Mouse (Mus musculus) adrenal gland, postnatal 25 days (tissue): Measurements from ENCODE around the gene Dyrk1a. TPM values are rescaled to one million over a fixed set of nuclear protein-coding genes. Genes with fewer than 3 reads are reported as not detected.
"Not testable (repeated sequence)": the region's sequence is repeated elsewhere in the genome, so short reads cannot be mapped to it uniquely, and the experiment has no call there.

ENCODE experiments used
- DNase-seq: peaks from one replicate; pipeline ENCODE4 v3.0.0; 2021; ENCODE audit warnings: mixed read lengths
- total RNA-seq: library from RNA; stranded (reverse); gene quantifications from 2 replicates; pipeline ENCODE4 v1.2.3, GENCODE M21; 2021

Dyrk1a gene
- total RNA-seq, 1 experiment from 2014 or later: 76.4 TPM

DNA sequence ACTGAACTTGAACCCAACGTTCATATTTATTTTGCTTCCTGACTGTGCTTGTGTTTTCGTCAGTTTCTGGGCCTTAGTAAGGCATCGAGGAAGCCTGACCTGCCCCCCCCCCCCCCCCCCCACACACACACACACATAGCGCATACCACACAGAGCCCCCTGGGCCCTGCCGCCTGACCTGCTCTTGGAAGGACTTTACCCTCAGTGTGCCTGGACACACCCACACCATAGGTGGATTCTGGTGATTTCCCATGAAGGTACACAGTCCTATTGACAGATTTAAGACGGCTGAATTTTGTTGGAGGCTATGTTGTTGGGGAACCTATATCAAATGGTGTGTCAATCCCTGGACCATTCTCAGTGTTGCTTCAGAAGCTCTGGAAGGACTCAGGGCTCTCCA, 63.2 kb downstream of the Dyrk1a start:
- no peak for DNase-seq

DNA sequence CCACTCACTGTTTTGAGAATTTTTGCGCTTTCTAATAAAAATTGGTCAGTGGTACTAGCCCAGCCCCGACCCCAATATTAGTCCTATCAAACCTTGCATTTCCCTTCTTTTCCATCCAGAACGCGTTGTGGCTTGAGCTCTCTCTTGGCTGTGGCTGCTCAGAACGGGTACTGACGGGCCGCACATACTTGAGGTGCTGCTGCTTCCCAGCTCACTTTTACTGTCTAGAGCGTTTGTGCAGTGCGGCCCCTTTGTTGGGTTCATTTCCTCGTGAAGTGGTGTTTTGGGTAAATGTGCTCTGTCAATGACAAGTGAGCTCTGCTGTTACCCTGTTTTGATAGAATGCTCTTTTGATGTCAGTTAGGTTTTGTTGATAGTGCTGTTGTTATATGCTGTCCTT, 67.6 kb downstream of the Dyrk1a start:
- no peak for DNase-seq

DNA sequence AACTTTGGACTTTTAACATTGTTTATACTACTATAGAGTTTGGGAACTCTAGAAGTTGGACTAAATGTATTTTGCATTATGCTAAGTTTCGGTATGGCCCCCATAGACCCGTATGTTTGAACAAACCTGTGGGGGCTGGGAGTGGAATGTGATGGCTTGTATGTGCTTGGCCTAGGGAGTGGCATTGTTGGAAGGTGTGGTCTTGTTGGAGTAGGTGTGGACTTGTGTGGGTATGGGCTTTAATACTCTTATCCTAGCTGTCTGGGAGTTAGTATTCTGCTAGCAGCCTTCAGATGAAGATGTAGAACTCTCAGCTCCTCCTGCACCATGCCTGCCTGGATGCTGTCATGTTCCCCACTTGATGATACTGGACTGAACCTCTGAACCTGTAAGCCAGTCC, 72.0 kb downstream of the Dyrk1a start:
- no peak for DNase-seq

DNA sequence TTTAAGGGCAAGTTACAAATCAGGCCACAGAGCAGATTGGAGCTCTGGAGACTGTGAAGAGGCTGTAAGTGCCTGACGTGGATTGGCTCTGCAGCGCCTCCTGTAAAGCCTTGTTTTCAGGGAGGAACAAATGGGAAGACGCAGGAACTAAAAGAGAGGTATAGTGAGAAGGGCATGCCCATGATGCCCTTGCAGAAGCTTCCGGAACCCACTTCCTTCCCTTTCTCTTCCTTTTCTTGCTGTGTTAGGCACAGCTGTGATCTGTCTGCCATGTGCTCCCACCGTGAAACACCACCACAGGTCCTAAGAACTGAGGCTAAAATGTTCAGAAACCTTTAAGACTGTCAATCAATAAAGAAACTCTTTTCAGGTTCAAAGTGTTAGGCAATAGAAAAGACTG, 77.3 kb downstream of the Dyrk1a start:
- DNase-seq: no peak

DNA sequence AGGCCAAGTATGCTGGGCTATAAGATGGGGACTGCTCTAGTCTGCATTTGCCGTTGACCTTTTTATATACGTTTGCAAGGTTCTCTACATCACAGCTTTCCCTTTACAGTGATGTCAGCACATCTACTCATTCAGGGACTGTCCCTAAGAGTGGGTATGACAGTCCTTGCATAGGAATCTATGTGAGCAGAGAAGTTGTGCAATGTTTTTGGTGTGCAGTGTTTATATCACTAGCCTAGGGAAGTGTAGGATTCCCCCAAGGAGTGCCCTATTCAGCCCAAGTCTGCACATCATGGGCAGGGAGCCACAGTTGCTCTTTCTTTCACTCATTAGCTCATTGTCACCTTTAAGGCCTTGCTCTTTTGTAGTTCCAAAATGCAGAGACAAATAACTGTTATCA, 78.1 kb downstream of the Dyrk1a start:
- DNase-seq: no peak

DNA sequence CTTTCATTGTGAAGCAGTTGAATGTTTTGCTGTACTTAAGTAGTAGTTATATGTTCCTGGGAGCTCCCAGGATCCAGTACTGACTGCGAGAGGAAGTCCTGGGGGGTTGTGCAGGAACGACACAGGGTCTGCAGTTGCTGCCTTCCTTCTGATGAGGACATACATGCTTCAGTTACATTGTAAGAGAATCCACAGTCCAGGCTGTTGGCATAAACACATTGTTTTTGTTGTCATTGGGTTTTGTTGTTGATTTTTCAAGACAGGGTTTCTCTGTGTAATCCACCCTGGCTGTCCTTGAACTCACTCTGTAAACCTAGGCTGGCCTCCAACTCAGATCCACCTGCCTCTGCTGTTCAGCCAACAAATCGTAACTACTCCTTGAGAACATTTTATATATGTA, 80.1 kb downstream of the Dyrk1a start:
- DNase-seq: no peak

DNA sequence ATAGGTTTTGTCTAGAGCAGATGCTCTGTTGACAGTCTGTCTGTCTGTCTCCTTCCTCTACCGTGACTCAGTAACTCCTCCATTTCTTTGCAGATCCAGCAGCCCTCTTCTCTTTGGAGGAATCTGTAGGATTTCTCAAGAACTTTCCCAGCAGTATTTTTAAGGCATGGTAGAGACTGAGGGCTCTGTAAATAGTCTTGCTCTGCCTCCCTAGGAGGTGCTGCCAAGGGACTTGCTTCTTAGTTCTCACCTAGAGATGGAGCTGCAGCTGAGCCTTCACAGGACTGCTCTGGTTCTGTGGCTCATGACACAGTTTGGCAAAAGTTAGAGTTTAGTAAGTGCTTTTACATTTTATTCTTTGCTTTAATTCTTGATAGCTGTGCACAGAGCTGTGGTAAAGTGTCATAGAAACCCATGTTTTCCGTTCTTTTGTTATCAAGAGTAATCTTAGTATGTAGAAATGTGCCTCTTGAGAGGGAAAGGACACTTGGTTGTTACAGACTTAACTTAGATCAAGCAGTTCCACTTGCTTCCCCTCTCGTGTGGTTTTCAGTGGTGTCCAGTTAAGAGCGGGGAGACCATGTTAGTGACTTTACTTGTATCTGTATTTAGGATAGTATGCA, 82.4 kb downstream of the Dyrk1a start:
- DNase-seq: no peak

DNA sequence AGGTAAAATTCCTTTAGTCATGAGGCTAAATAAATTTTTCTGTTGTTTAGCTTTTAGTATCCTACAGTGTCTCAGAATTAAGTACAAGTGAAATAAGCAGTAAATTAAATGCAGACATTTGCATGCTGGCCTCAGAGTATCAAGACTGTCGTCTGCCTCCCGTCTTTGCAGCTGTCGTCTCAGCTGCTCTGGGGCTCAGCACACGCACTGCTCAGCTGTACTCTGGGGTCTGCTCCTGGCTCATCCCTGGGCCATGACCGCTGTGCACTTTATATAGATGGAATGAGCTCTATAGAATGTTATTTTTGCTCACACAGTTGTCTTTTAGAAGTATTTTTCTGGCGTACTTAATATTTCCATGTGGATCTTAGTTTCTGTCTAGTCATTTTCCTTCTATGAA, 85.3 kb downstream of the Dyrk1a start:
- DNase-seq: no peak

DNA sequence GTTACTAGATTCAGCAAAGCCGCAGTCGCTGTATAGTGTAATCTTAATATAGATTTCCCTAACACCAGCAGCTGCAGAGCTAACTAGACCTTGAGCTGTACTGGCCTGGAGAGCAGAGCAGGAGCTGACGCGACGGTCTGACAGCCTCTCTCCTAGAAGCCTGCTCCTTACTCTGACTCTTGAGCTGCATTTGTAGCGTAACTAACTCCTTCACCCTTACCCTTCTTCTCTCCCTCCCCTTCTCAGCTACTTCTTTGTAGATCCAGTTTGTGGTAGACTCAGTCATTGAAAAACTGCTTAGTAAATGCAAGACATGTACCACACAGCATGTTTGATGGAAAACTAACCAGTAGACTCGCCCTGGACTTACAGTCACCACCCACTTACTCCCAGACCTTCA, 87.1 kb downstream of the Dyrk1a start:
- no peak for DNase-seq

DNA sequence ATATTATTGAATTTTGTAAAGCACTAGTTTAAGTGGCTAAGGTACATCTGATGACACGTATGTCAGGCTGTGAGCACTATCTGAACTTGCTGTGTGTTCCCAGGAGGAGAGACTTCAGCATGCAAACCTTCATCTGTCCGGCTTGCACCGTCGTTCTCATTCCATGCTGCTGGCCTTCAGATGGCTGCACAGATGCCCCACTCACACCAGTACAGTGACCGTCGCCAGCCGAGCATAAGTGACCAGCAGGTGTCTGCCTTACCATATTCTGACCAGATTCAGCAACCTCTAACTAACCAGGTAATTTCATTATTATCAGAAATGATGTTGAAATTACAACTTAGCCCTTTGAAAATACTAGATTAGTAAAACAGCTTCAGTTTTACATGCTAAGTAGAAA, 89.6 kb downstream of the Dyrk1a start:
- DNase-seq: no peak

DNA sequence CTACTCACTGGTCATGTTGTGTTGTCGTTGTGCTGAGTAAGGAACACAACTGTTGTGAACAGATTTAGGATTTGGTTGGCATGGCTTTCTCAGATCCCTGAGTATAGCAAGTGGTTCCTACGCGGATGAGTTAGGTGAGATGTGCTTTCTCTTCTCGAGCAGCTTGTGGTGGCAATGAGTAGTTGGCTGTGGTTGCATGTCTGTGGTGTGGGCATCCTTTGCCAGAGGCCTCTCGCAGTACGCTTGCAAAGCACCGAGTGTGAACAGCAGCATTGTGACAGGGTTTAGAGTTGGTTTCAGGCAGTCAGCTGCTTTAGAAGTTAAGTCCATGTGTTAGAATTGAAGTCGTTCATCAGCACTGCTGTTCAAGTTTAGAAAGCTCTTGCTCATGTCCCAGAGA, 90.4 kb downstream of the Dyrk1a start:
- no peak for DNase-seq

DNA sequence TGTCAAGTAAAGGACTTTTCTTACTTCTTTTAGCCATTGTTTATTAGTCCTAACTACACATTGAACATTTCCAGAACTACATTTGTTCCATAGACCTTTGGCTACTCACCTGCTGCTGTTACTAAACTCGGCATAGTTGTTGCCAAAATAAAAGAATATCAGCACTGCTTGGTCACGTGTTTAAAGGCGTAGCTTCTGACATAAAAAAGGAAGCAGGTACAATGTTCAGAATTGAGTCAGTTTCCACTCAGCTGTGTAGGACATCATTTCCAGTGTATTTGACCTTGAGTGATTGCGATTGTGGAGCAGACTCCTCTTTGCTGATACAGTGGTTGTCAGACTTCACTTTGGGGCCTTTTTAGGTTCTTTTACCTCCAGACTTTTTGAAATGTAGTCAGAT, 97.7 kb downstream of the Dyrk1a start:
- DNase-seq: no peak

DNA sequence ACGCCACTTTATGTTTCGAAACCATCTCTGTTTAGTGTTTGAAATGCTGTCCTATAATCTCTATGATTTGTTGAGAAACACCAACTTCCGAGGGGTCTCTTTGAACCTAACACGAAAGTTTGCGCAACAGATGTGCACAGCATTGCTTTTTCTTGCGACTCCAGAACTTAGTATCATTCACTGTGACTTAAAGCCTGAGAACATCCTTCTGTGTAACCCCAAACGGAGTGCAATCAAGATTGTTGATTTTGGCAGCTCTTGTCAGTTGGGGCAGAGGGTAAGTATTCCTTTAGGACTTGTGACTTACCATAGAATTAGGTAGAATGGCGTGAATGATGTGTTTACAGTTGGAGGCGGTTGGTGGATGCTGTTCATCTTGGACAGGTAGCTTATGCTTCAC, 101.5 kb downstream of the Dyrk1a start:
- no peak for DNase-seq

DNA sequence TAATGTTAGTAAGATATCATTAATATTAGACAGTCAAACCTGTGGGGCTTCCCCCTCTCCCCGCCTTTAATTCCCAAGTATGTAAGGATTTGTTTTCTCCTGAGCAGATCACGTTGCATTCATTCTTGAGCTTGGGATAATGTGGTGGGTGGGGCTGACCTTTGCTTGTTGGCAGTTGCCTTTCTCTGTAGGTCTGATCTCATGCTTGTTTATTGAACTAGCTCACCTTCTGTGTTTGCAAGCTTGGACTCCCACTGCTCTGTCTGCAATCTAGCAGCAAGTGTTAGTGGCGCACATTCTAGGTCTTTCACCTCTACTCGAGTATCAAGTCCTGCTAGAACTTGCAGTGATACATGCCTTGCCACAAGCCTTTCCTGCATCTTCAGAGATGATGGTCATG, 111.1 kb downstream of the Dyrk1a start:
- DNase-seq: no peak

DNA sequence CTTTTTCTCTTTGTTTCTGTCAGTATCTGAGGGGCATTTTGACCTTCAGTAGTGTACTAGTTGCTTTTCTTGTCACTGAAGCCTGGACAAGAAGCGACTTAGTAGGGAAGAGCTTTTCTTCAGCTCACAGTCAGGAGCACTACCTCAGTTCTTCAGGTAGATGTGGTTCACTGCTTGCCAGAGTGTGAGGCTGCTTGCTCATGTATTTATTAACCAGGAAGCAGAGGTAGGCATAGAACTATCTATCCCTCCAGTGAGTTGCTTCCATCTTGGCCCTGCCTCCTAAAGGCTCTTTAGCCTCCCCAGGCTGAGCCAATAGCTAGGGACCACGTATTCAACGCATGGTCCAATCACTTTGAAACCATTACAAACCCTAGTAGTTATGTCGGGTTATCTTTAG, 112.0 kb downstream of the Dyrk1a start:
- DNase-seq: no peak

DNA sequence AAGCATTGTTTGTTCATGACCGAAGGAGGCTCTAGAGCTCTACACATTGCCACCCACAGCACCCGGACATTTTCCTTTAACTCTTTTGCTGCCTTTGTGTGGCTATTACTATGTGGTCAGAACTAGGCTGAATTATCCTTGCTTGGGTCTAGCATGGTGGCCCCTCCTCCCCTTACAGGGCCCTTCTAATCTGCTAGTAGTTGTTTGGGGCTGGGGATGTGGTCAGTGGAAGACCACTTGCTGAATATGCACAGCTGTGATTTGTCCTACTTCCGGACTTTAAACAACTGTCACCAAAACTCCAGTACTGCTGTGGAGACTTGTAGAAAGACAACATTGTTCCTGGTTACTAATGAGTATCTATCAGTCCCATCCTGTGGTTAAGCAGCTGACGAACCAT, 114.2 kb downstream of the Dyrk1a start:
- no peak for DNase-seq

DNA sequence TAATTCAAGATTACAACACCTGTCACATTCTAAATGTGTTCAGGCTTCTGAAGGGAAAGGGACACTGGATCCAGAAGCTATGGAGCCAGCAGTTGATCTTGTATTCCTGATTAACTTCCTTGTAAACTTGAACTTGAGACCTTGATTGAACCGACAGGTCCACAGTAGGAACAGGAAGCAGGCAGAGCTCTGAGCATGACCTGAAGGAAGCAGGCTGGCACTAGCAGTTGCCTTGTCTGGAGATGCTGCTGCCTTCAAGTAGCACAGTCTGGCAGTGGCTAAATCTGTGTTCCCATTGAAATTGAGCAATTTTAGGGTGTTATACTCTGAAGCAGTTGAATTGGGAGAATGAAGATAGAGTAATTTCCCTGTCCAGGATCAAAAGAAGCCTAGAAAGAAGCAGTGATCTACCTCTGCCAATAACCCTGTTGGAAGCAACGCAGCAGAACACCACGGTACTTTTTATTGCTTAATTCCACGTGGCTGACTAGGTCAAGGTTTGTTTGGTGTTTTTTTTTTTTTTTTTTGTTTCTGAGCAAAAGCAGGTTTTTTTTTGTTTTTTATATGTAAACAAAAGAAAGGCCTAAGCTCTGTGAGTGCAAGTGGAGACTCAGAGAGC, 124.0 kb downstream of the Dyrk1a start:
- DNase-seq: no peak

DNA sequence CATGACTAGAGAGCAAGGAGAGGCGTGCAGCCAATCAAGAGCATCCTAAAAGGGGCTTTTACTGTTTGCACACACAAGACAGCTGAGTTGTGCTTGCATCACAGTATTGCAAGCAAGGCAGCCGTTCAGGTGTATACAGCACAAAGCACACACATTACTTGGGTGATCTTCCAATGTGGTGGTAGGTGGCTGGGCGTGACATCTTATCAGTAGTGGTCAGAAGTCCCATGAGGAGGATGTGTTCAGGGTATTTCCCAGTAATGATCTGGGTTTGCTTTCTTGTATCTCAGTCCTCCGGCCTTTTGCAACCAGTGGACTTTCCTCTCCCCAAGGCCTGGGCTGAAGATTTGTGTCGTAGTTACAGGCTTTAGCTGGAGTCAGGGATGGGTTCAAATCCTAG, 127.7 kb downstream of the Dyrk1a start:
- DNase-seq: no peak

DNA sequence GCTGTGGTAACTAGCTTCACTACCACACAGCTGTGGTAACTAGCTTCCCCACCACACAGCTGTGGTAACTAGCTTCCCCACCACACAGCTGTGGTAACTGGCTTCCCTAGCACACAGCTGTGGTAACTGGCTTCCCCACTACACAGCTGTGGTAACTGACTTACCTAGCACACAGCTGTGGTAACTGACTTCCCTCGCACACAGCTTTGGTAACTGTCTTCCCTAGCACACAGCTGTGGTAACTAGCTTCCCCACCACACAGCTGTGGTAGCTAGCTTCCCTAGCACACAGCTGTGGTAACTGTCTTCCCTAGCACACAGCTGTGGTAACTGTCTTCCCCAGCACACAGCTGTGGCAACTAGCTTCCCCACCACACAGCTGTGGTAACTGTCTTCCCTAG, 128.4 kb downstream of the Dyrk1a start:
- DNase-seq: not testable (repeated sequence)

DNA sequence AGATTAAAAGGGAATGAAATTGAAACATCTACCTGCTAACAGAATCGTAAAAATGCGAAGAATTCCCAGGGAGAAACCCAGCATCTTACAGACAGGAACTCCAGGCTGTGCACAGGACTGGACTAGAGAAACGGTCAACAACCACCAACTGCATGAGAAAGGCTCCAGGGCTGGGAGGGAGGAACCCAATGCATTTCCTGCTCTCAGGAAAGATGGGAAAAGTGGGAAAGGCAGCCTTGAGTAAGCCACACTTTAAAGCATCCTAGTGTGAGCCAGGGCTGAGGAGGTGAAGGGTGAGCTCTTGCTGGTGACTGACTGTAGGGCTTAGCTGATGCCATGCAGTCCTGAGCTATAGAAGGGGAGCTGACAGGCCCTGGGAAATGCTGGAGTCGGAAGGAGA, 131.3 kb downstream of the Dyrk1a start:
- DNase-seq: no peak

DNA sequence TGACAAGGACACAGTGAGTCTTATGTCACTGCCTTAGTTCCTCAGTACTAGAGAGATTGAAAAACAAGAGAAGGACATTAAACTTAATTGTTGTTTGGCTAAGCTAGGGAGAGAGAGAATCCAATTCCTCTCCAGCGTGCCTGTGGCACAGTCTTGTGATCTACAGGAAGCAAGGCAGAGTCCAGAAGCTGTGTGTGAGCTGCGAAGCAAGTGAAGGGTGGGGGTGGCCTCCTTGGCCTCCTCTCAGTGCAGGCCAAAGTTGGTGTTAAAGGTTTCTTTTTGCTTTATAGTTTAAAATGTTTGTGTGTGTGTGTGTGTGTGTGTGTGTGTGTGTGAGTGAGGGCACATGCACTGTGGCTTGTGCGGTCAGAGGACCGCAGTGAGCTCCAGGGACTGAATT, 132.2 kb downstream of the Dyrk1a start:
- no peak for DNase-seq

DNA sequence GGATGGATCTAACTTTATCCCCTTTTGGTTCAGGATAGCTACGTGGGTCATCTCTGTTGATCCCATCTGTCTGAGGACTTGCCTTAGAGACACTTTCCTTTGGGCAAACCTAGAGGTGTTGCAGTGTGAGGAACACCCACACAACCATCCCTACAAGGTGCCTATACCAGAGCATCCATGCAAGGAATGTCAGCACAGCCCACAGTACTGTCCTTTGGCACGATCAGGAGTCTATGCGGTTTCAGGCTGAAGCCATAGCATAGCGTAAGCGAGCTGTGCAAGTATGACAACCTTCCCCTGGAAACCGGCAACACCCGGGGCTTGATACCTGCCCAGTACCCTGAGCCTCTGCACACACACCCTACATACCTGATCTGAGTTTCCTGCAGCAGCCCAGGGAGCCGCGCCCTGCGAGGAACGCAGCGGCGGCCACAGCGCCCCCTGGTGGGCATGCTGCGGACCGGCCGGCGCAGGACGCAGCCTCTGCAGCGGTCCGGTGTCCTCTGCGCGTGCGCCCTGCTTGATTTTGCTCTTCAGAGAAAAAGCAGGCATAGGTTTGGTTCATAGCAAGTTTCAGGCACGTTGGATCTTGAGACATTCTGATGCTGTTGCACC, 143.8 kb downstream of the Dyrk1a start:
- peak; percentile 90 for DNase-seq

DNA sequence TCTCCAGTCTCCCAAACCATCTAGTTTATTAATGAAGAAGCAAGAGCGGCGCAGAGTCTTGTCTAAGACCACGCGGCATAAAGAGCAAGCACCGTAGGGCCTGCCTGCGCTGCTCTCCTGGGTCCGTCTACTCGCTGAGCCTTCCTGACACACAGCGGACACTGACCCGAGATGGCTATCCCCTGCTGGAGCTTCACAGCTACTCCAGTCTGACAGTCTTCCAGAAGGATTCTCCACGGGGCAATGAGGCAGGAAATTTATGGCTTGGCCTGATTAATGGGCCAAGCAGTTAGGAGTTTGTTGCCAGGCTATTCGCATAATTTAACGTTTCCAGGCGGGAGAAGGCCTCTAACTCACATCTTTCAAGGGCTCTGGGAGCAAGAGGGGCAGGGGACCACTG, 144.7 kb downstream of the Dyrk1a start:
- DNase-seq: no peak

DNA sequence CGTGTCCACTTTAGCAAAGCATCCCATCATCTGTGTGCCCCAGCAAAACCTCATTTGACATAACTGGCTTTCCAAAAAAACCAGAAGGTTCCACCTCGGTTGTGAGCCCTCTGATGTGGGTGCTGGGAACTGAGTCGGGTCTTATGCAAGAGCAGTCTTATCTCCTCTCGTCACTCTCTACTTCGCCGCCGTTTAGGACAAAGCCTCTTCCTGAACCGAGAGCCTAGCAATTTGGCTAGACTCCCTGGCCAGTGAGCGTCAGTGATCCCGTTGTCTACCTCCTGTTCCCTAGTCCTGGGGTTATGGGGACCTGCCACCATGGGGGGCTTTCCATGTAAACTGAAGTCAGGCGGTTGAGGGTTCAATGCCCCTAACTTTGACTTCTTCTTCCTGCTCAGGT, 147.2 kb downstream of the Dyrk1a start:
- DNase-seq: no peak
